Mouse (Mus musculus) kidney, adult 2 months (tissue): ENCODE measurements at regions not wholly inside any gene's neighbourhood (a gene's known extent, or its start where the extent isn't known, plus 50 kb on each side); places are given as distances from the start of the nearest gene placed in this dataset.

Experiments used
- CTCF ChIP-seq: fragments of 200-500 bp; conservative IDR thresholded peaks from 2 replicates; pipeline ENCODE4 v1.5.1; 2011; ENCODE audit warnings: low read depth, mild to moderate bottlenecking, control low read depth, low read length, moderate library complexity, mixed read lengths; ENCODE audit not compliant: insufficient read depth, insufficient read length
- POLR2A ChIP-seq: fragments of 200-500 bp; IDR thresholded peaks from one replicate; pipeline ENCODE4 v1.6.1; 2011; ENCODE audit warnings: low read depth, low read length, control low read depth

DNA sequence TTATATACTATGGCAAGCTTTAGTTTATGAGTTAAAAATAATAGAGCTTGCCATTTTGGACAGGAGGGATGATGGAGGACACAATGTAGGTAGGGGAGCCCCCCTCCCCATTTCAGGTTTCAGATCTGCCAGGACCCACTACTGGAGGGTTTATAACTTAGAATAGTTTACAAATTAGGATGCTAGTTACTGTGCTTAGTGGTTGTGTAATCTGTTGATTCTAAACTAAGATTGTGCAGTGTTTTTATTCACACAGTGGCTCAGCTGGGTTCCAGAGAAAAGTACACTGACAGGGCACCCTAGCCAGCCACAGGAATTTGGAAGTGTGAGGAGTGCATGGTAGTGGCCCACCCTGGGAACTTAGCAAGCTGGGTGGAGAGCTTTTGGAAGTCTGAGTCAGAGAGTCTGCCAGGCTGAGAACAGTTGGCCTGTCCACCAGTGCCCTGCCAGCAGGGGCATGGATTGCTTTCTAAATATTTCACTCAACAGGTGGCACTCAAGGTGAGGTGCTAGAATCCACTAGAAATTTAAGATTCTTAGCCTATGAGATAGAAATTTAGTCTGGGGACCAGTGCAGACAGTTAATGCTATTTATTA, 303.9 kb upstream of the Gm21798 start:
- TF ChIP-seq CTCF (no peak), POLR2A (no peak)
